Mouse (Mus musculus) Patski (cell line): ENCODE data around the gene Irak1. TPM values are rescaled to one million over a fixed set of nuclear protein-coding genes. Genes with fewer than 3 reads are reported as not detected.
A peak's percentile ranks its signal among the peaks of the same experiment; 100 is the strongest.

Experiments used
- ATAC-seq: fragments of 100-300 bp; one replicate; pipeline ENCODE4 v1.8.0; 2021
- CTCF ChIA-PET: fragments of 350-600 bp; sonication (Branson Sonifier 250); formaldehyde crosslinking; loops from one replicate; lab custom pipeline; 2022; ENCODE audit warnings: inconsistent platforms; lab: Charles Lee
- POLR2A ChIA-PET: fragments of 350-600 bp; sonication (Branson Sonifier 250); formaldehyde crosslinking; loops from one replicate; lab custom pipeline; 2022; ENCODE audit warnings: antibody characterized with exemption, inconsistent platforms; lab: Charles Lee
- DNase-seq: peaks from one replicate; pipeline ENCODE4 v3.0.0-alpha.2; 2011; ENCODE audit warnings: low read depth, low spot score
- H3K27me3 ChIP-seq: fragments of 371-371 bp; one replicate; pipeline ENCODE4 v1.5.1; 2021
- CTCF ChIP-seq: fragments of 100-300 bp; IDR thresholded peaks from one replicate; pipeline ENCODE4 v1.5.1; 2021
- in situ Hi-C: fragments of 300-500 bp; cut with MboI; formaldehyde crosslinking; loops from 3 replicates; pipeline ENCODE4 v1.11.1; 2018; ENCODE audit warnings: low pct_unique_long_range_greater_than_20kb, mixed read lengths
- polyA plus RNA-seq: library from polyadenylated mRNA; unstranded; gene quantifications from one replicate; pipeline ENCODE4 v1.2.3, GENCODE M21; 2021

The Irak1 gene
- polyA plus RNA-seq, 1 experiment from 2014 or later: 106 TPM

GRCm38 (mm10) chrX:74003644-74004043, 20.1 kb downstream of the Irak1 start:
- no peak for DNase-seq
- CTCF ChIA-PET: interaction anchor here (1.3 kb wide), 1 partner anchor 18 kb away, joined by 4 read pairs; no protein-coding TSS in a partner anchor
- in situ Hi-C loops: no loop called here

GRCm38 (mm10) chrX:74001024-74001423, 22.7 kb downstream of the Irak1 start:
- DNase-seq (no peak), ATAC-seq (no peak)
- peaks cover 4% of the 10 kb centered on the region for H3K27me3 ChIP-seq
- in situ Hi-C loops: no loop called here
- CTCF ChIA-PET: interaction anchor here (0.9 kb wide), 1 partner anchor 14 kb away, joined by 3 read pairs; no protein-coding TSS in a partner anchor
- TF ChIP-seq CTCF: no peak
- POLR2A ChIA-PET: interaction anchor here (0.8 kb wide), 1 partner anchor 268 kb away, joined by 3 read pairs; no protein-coding TSS in a partner anchor

More at GRCm38 (mm10) chrX:74003644-74004043, 20.1 kb downstream of the Irak1 start:
- TF ChIP-seq CTCF: no peak
- no peak for ATAC-seq
- peaks cover 4% of the 10 kb centered on the region for H3K27me3 ChIP-seq
- POLR2A ChIA-PET: no interaction called here

- H3K27me3 ChIP-seq: peaks cover 7% of the 10 kb centered on the region
- ChIA-PET CTCF (interaction anchor here (0.9 kb wide), 1 partner anchor 31 kb away, joined by 4 read pairs; no protein-coding TSS in a partner anchor), POLR2A (no interaction called here)
- DNase-seq: no peak
- in situ Hi-C loops: no loop called here
- TF ChIP-seq CTCF: no peak
- ATAC-seq: peak; percentile 57
Observed at GRCm38 (mm10) chrX:73998911-73999869, 24.5 kb downstream of the Irak1 start.

GRCm38 (mm10) chrX:73977783-73978182, 45.9 kb downstream of the Irak1 start:
- ChIA-PET POLR2A (no interaction called here), CTCF (no interaction called here)
- no peak for ATAC-seq
- peaks cover 6% of the 10 kb centered on the region for H3K27me3 ChIP-seq
- no peak for TF ChIP-seq CTCF
- no peak for DNase-seq
- in situ Hi-C loops: no loop called here

- no peak for DNase-seq
- ChIA-PET POLR2A (no interaction called here), CTCF (no interaction called here)
- no peak for TF ChIP-seq CTCF
- ATAC-seq: no peak
- peaks cover 6% of the 10 kb centered on the region for H3K27me3 ChIP-seq
- in situ Hi-C loops: no loop called here
Observed at GRCm38 (mm10) chrX:73976283-73976682, 47.4 kb downstream of the Irak1 start.

- ChIA-PET POLR2A (no interaction called here), CTCF (no interaction called here)
- DNase-seq (no peak), ATAC-seq (no peak)
- H3K27me3 ChIP-seq: peaks cover 3% of the 10 kb centered on the region
- in situ Hi-C loops: loop anchor here (25.0 kb wide), 1 partner anchor 440 kb away; no protein-coding TSS in a partner anchor
- TF ChIP-seq CTCF: no peak
Observed at GRCm38 (mm10) chrX:73972774-73973173, 50.9 kb downstream of the Irak1 start.

- no peak for TF ChIP-seq CTCF
- ATAC-seq (no peak), DNase-seq (no peak)
- POLR2A ChIA-PET: no interaction called here
- no peaks in the 10 kb centered on the region for H3K27me3 ChIP-seq
- CTCF ChIA-PET: no interaction called here
- in situ Hi-C loops: loop anchor here (25.0 kb wide), 1 partner anchor 442 kb away; no protein-coding TSS in a partner anchor
Observed at GRCm38 (mm10) chrX:73970781-73971180, 52.9 kb downstream of the Irak1 start.

GRCm38 (mm10) chrX:73969729-73970128, 54.0 kb downstream of the Irak1 start:
- DNase-seq (no peak), ATAC-seq (no peak)
- TF ChIP-seq CTCF: no peak
- in situ Hi-C loops: loop anchor here (5.0 to 25.0 kb wide), 3 partner anchors 53 to 443 kb away; partner anchors contain the start of gene Irak1
- no peaks in the 10 kb centered on the region for H3K27me3 ChIP-seq
- CTCF ChIA-PET: no interaction called here
- POLR2A ChIA-PET: no interaction called here

- no peak for ATAC-seq
- in situ Hi-C loops: loop anchor here (5.0 to 25.0 kb wide), 3 partner anchors 53 to 443 kb away; partner anchors contain the start of gene Irak1
- no peak for TF ChIP-seq CTCF
- CTCF ChIA-PET: interaction anchor here (0.9 to 1.7 kb wide), 3 partner anchors 29 to 111 kb away, joined by 3 to 4 read pairs (median 3); no protein-coding TSS in a partner anchor
- no peaks in the 10 kb centered on the region for H3K27me3 ChIP-seq
- DNase-seq: no peak
- POLR2A ChIA-PET: interaction anchor here (1.5 kb wide), 1 partner anchor 52 kb away, joined by 4 read pairs; no protein-coding TSS in a partner anchor
Observed at GRCm38 (mm10) chrX:73969167-73969566, 54.6 kb downstream of the Irak1 start.

GRCm38 (mm10) chrX:73967177-73968075, 56.3 kb downstream of the Irak1 start:
- CTCF ChIA-PET: interaction anchor here (1.7 kb wide), 1 partner anchor 31 kb away, joined by 4 read pairs; no protein-coding TSS in a partner anchor
- DNase-seq (peak; percentile 42), ATAC-seq (peak; percentile 68)
- H3K27me3 ChIP-seq: no peaks in the 10 kb centered on the region
- POLR2A ChIA-PET: interaction anchor here (0.7 to 1.4 kb wide), 5 partner anchors 47 to 301 kb away, joined by 3 to 4 read pairs (median 3); partner anchors contain the start of gene Irak1
- in situ Hi-C loops: loop anchor here (5.0 to 25.0 kb wide), 3 partner anchors 55 to 445 kb away; partner anchors contain the start of gene Irak1
- TF ChIP-seq CTCF: no peak
